Mouse (Mus musculus) liver, adult 2 months (tissue): ENCODE results near the gene Ddit4.

Source experiments
- CTCF ChIP-seq: fragments of 200-500 bp; IDR thresholded peaks from 2 replicates; pipeline ENCODE4 v1.5.1; 2011; ENCODE audit warnings: low read depth, low read length, control low read depth
- POLR2A ChIP-seq: fragments of 200-500 bp; IDR thresholded peaks from 2 replicates; pipeline ENCODE4 v1.6.1; 2011; ENCODE audit warnings: low read length, control low read depth; ENCODE audit not compliant: insufficient read depth; ENCODE audit errors: extremely low read depth

DNA sequence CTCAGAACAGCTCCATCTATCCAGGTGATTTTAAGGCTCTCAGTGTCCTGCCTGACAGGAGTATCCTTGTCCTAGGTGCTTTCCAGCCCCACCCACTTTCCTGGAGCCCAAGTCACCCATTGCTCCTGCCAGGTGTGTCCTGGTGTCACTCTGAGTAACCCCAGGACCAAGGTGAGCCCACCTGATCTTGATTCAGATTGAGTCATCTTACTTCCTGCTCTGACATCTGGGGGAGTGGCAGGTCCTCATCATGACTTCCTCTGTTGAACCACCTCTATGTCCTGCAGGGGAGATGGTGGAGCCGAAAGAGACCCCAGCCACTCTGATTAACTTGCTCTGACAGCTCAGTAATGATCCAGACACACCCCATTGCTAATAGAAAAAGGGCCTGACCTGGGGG, 12.6 kb downstream of the Ddit4 start:
- no peak for TF ChIP-seq POLR2A
- TF ChIP-seq CTCF: no peak
